Mouse (Mus musculus): ENCODE measurements at regions not wholly inside any gene's neighbourhood (a gene's known extent, or its start where the extent isn't known, plus 50 kb on each side); places are given as distances from the start of the nearest gene placed in this dataset.

GRCm38 (mm10) chr9:51523471-51523870 is 194.8 kb upstream of the 1810046K07Rik start:
- DNase-seq (ENCODE audit: low spot score) = peak; percentile 16

- DNase-seq (ENCODE audit: low spot score) = no peak
These were observed 197.2 kb upstream of the 1810046K07Rik start for GRCm38 (mm10) chr9:51525906-51526305.

- DNase-seq (ENCODE audit: low spot score) = no peak
These were observed 210.2 kb upstream of the 1810046K07Rik start for GRCm38 (mm10) chr9:51538894-51539293.

- no peak for DNase-seq (ENCODE audit: low spot score)
These were observed 213.2 kb upstream of the 1810046K07Rik start for GRCm38 (mm10) chr9:51541940-51542339.

GRCm38 (mm10) chr9:51572040-51572439 is 193.1 kb upstream of the Arhgap20 start:
- DNase-seq (ENCODE audit: low spot score) = no peak

- DNase-seq (ENCODE audit: low spot score) = no peak
These were observed 183.5 kb upstream of the Arhgap20 start for GRCm38 (mm10) chr9:51581601-51582000.

GRCm38 (mm10) chr9:51593707-51594106 is 171.4 kb upstream of the Arhgap20 start:
- DNase-seq (ENCODE audit: low spot score) = no peak

GRCm38 (mm10) chr9:51598706-51599105 is 166.4 kb upstream of the Arhgap20 start:
- DNase-seq (ENCODE audit: low spot score) = no peak

GRCm38 (mm10) chr9:51608158-51608557 is 157.0 kb upstream of the Arhgap20 start:
- no peak for DNase-seq (ENCODE audit: low spot score)

GRCm38 (mm10) chr9:51608697-51609456 is 156.3 kb upstream of the Arhgap20 start:
- no peak for DNase-seq (ENCODE audit: low spot score)

- DNase-seq (ENCODE audit: low spot score) = no peak
These were observed 139.0 kb upstream of the Arhgap20 start for GRCm38 (mm10) chr9:51626156-51626555.

- DNase-seq (ENCODE audit: low spot score) = no peak
These were observed 129.0 kb upstream of the Arhgap20 start for GRCm38 (mm10) chr9:51636097-51636496.

- no peak for DNase-seq (ENCODE audit: low spot score)
These were observed 128.5 kb upstream of the Arhgap20 start for GRCm38 (mm10) chr9:51636559-51637127.

GRCm38 (mm10) chr9:51637131-51637920 is 127.8 kb upstream of the Arhgap20 start:
- DNase-seq (ENCODE audit: low spot score) = no peak

- no peak for DNase-seq (ENCODE audit: low spot score)
These were observed 123.4 kb upstream of the Arhgap20 start for GRCm38 (mm10) chr9:51641706-51642105.

- DNase-seq (ENCODE audit: low spot score) = no peak
These were observed 119.7 kb upstream of the Arhgap20 start for GRCm38 (mm10) chr9:51645426-51645825.

GRCm38 (mm10) chr9:51653376-51654292 is 111.5 kb upstream of the Arhgap20 start:
- no peak for DNase-seq (ENCODE audit: low spot score)

GRCm38 (mm10) chr9:51654645-51655044 is 110.5 kb upstream of the Arhgap20 start:
- no peak for DNase-seq (ENCODE audit: low spot score)

GRCm38 (mm10) chr9:51657796-51658195 is 107.3 kb upstream of the Arhgap20 start:
- DNase-seq (ENCODE audit: low spot score) = no peak

GRCm38 (mm10) chr9:51660908-51661874 is 103.9 kb upstream of the Arhgap20 start:
- peak; percentile 14 for DNase-seq (ENCODE audit: low spot score)

GRCm38 (mm10) chr9:51661911-51662310 is 103.2 kb upstream of the Arhgap20 start:
- no peak for DNase-seq (ENCODE audit: low spot score)
